Mouse (Mus musculus) heart, adult 11 months (tissue): ENCODE measurements at regions not wholly inside any gene's neighbourhood (a gene's known extent, or its start where the extent isn't known, plus 50 kb on each side); places are given as distances from the start of the nearest gene placed in this dataset.
"Not testable (repeated sequence)": the region's sequence is repeated elsewhere in the genome, so short reads cannot be mapped to it uniquely, and the experiment has no call there.

Experiments used
- DNase-seq: peaks from one replicate; pipeline ENCODE4 v3.0.0; 2022

- peak; percentile 23 for DNase-seq
Observed at GRCm38 (mm10) chr12:77860769-77861557, 333.1 kb upstream of the Gm6657 start.

GRCm38 (mm10) chr12:77867947-77868495, 326.0 kb upstream of the Gm6657 start:
- DNase-seq: no peak

- no peak for DNase-seq
Observed at GRCm38 (mm10) chr12:77869296-77869695, 324.7 kb upstream of the Gm6657 start.

- DNase-seq: no peak
Observed at GRCm38 (mm10) chr12:77887335-77887734, 306.7 kb upstream of the Gm6657 start.

- DNase-seq: no peak
Observed at GRCm38 (mm10) chr12:77891452-77891851, 302.6 kb upstream of the Gm6657 start.

- no peak for DNase-seq
Observed at GRCm38 (mm10) chr12:77894238-77894637, 299.8 kb upstream of the Gm6657 start.

GRCm38 (mm10) chr12:77895508-77895907, 298.5 kb upstream of the Gm6657 start:
- no peak for DNase-seq

GRCm38 (mm10) chr12:77898974-77899373, 295.1 kb upstream of the Gm6657 start:
- DNase-seq: not testable (repeated sequence)

GRCm38 (mm10) chr12:77901254-77901653, 292.8 kb upstream of the Gm6657 start:
- DNase-seq: no peak

GRCm38 (mm10) chr12:77912863-77913554, 281.0 kb upstream of the Gm6657 start:
- no peak for DNase-seq

GRCm38 (mm10) chr12:77928729-77929128, 265.3 kb upstream of the Gm6657 start:
- no peak for DNase-seq

- no peak for DNase-seq
Observed at GRCm38 (mm10) chr12:77929571-77929970, 264.5 kb upstream of the Gm6657 start.

- no peak for DNase-seq
Observed at GRCm38 (mm10) chr12:77943960-77944359, 250.1 kb upstream of the Gm6657 start.

GRCm38 (mm10) chr12:77949474-77950017, 244.5 kb upstream of the Gm6657 start:
- DNase-seq: peak; percentile 81

GRCm38 (mm10) chr12:77952492-77952891, 241.6 kb upstream of the Gm6657 start:
- DNase-seq: peak; percentile 64

GRCm38 (mm10) chr12:77962631-77963030, 231.4 kb upstream of the Gm6657 start:
- DNase-seq: peak; percentile 76

GRCm38 (mm10) chr12:77968543-77968942, 225.5 kb upstream of the Gm6657 start:
- DNase-seq: no peak

GRCm38 (mm10) chr12:77970026-77970425, 224.0 kb upstream of the Gm6657 start:
- DNase-seq: no peak

GRCm38 (mm10) chr12:77972165-77972564, 221.9 kb upstream of the Gm6657 start:
- DNase-seq: no peak

- DNase-seq: no peak
Observed at GRCm38 (mm10) chr12:77976952-77977351, 217.1 kb upstream of the Gm6657 start.

- DNase-seq: no peak
Observed at GRCm38 (mm10) chr12:77986738-77987137, 207.3 kb upstream of the Gm6657 start.

- DNase-seq: no peak
Observed at GRCm38 (mm10) chr12:77989766-77990165, 204.3 kb upstream of the Gm6657 start.

- DNase-seq: no peak
Observed at GRCm38 (mm10) chr12:77991627-77992026, 202.4 kb upstream of the Gm6657 start.

- DNase-seq: no peak
Observed at GRCm38 (mm10) chr12:77994176-77994575, 199.9 kb upstream of the Gm6657 start.
